Comparison of ENCODE assay signal across 8 mouse cellular contexts in genomic region chr19:4191528-4192250, GRCm38 (mm10). TPM values are rescaled to one million over a fixed set of nuclear protein-coding genes. Genes with fewer than 3 reads are reported as not detected.
A peak's percentile ranks its signal among the peaks of the same experiment; 100 is the strongest.
DNase-seq lines count a peak whose midpoint lies in the region; ATAC-seq and TF ChIP-seq lines count a peak whose summit lies in the region.

TSS of gene Ppp1ca (plus strand) at chr19:4192065.

- peaks cover 34% of the 10 kb centered on the region for H3K36me3 ChIP-seq in ES-Bruce4 (ENCODE audit: control insufficient read depth, insufficient read depth, low read length, poor library complexity, severe bottlenecking)
- peaks cover 37% of the 10 kb centered on the region for H3K36me3 ChIP-seq in forebrain, embryonic 13.5 days (ENCODE audit: poor library complexity, severe bottlenecking)
- H3K36me3 ChIP-seq in neural tube, embryonic 15.5 days = peaks cover 34% of the 10 kb centered on the region

- H3K27me3 ChIP-seq in ES-Bruce4 (ENCODE audit: control insufficient read depth, insufficient read depth, low read length, poor library complexity, severe bottlenecking) = no peaks in the 10 kb centered on the region
- no peaks in the 10 kb centered on the region for H3K27me3 ChIP-seq in forebrain, embryonic 13.5 days
- no peaks in the 10 kb centered on the region for H3K27me3 ChIP-seq in neural tube, embryonic 15.5 days (replicated peaks)

- TF ChIP-seq POLR2A in ES-Bruce4 (IDR thresholded peaks at IDR 0.05; ENCODE audit: insufficient read depth, low read length) = peak; percentile 62

- H3K9me3 ChIP-seq in ES-Bruce4 (replicated peaks; ENCODE audit: control insufficient read depth, insufficient read depth, low read length, poor library complexity, severe bottlenecking) = no peaks in the 10 kb centered on the region
- no peaks in the 10 kb centered on the region for H3K9me3 ChIP-seq in forebrain, embryonic 13.5 days (replicated peaks)
- no peaks in the 10 kb centered on the region for H3K9me3 ChIP-seq in neural tube, embryonic 15.5 days (replicated peaks)

- H3K4me1 ChIP-seq in ES-Bruce4 (ENCODE audit: control insufficient read depth, insufficient read depth, low read length) = no peaks in the 10 kb centered on the region
- H3K4me1 ChIP-seq in forebrain, embryonic 13.5 days = peaks cover 32% of the 10 kb centered on the region
- H3K4me1 ChIP-seq in neural tube, embryonic 15.5 days = peaks cover 48% of the 10 kb centered on the region

- H3K4me3 ChIP-seq in ES-Bruce4 (ENCODE audit: low read depth, low read length) = peak within 1 kb of the TSS; percentile 90
- H3K4me3 ChIP-seq in forebrain, embryonic 13.5 days = peak within 1 kb of the TSS; percentile 97
- peak within 1 kb of the TSS; percentile 97 for H3K4me3 ChIP-seq in neural tube, embryonic 15.5 days (replicated peaks)

- WGBS in forebrain, embryonic 13.5 days = 9% methylated on average over 35 of the region's 47 CpGs
- WGBS in large intestine, adult 2 months = under 1% methylated on average over 47 of the region's 47 CpGs
- 4% methylated on average over 45 of the region's 47 CpGs for WGBS in neural tube, embryonic 15.5 days

- H3K9ac ChIP-seq in ES-Bruce4 (ENCODE audit: low read depth, poor library complexity, severe bottlenecking) = peak within 1 kb of the TSS; percentile 97
- peak within 1 kb of the TSS; percentile 96 for H3K9ac ChIP-seq in forebrain, embryonic 13.5 days
- H3K9ac ChIP-seq in neural tube, embryonic 15.5 days (replicated peaks) = peak within 1 kb of the TSS; percentile 99

- intact Hi-C loops in heart, postnatal 10 days (cut with DNase I) = loop anchor here (1.0 kb wide), 1 partner anchor 21 kb away; no protein-coding TSS in a partner anchor

- peak within 1 kb of the TSS; percentile 88 for H3K27ac ChIP-seq in ES-Bruce4 (ENCODE audit: insufficient read depth, low read length)
- peak within 1 kb of the TSS; percentile 81 for H3K27ac ChIP-seq in forebrain, embryonic 13.5 days
- peak within 1 kb of the TSS; percentile 94 for H3K27ac ChIP-seq in neural tube, embryonic 15.5 days (replicated peaks)

- DNase-seq in heart, postnatal 10 days = peak; percentile 97 to 98
- peak; percentile 85 for DNase-seq in large intestine, adult 2 months (ENCODE audit: low read depth, low spot score)
- DNase-seq in lung, adult 18-20 months = peak; percentile 94 to 96
- peak; percentile 93 for DNase-seq in testis, postnatal 14 days (ENCODE audit: low spot score)

- H3K4me2 ChIP-seq in forebrain, embryonic 13.5 days = peak within 1 kb of the TSS; percentile 82
- H3K4me2 ChIP-seq in neural tube, embryonic 15.5 days = peak within 1 kb of the TSS; percentile 93

- TF ChIP-seq EP300 in ES-Bruce4 (IDR thresholded peaks at IDR 0.05; ENCODE audit: insufficient read depth, low read depth, low read length) = no peak

- ATAC-seq in cerebellum, adult (ENCODE audit: insufficient number of reproducible peaks, low FRiP score, low TSS enrichment) = peak; percentile 70
- ATAC-seq in forebrain, embryonic 13.5 days = peak; percentile 92
- peak; percentile 92 for ATAC-seq in neural tube, embryonic 15.5 days (ENCODE audit: low FRiP score)

- peak; percentile 47 for TF ChIP-seq CTCF in ES-Bruce4 (IDR thresholded peaks at IDR 0.05; ENCODE audit: low read depth, low read length)

RNA-seq across cellular contexts. Expression of gene Ppp1ca, which starts in this region (rescaled TPM):
- polyA plus RNA-seq in ES-Bruce4 (2011; ENCODE audit: insufficient read depth, insufficient read length, low read depth, missing spikeins) = 295 and 298 TPM in 2 replicates
- 664 and 700 TPM in 2 replicates for polyA plus RNA-seq in forebrain, embryonic 13.5 days (2015; fragmentation: Nextera tagmentation; extraction: Ambion mirVana)
- total RNA-seq in heart, postnatal 10 days (2021) = 100 to 1,000 TPM; 420 to 454 TPM
- polyA plus RNA-seq in large intestine, adult 2 months (2012; rRNA removed) = 374 and 382 TPM in 2 replicates
- 589 and 681 TPM in 2 replicates for polyA plus RNA-seq in neural tube, embryonic 15.5 days (2015; fragmentation: Nextera tagmentation; extraction: Ambion mirVana)

Comparison
In these comparisons a context has a peak if more than half of its experiments do, and no peak if none do; other contexts are left out.
1. Peak in every context shown above with its lines: DNase-seq, ATAC-seq, H3K4me3 ChIP-seq and H3K27ac ChIP-seq.